Comparison of ENCODE assay signal across 21 mouse cellular contexts in genomic region chr2:12205875-12206274, GRCm38 (mm10).
DNase-seq lines count a peak whose midpoint lies in the region; ATAC-seq and TF ChIP-seq lines count a peak whose summit lies in the region.
"Had no signal": no experiment of that assay in that cellular context is flagged by ENCODE, and none has a peak within 500 bp of the region (broad histone marks: within the 10 kb centered on the region; RNA-seq: fewer than 3 reads in every experiment).

No protein-coding gene starts in this region.

- TF ChIP-seq POLR2A in bone marrow, adult 2 months (IDR thresholded peaks at IDR 0.05; ENCODE audit: borderline replicate concordance, control insufficient read depth, low read depth, low read length) = no peak

- H3K4me1 ChIP-seq in midbrain, postnatal 0 days (ENCODE audit: insufficient read depth, low read length) = no peaks in the 10 kb centered on the region
- no peaks in the 10 kb centered on the region for H3K4me1 ChIP-seq in midbrain, embryonic 13.5 days (replicated peaks)
- peaks cover 5% of the 10 kb centered on the region; the same call in 1 of the 2 replicates for H3K4me1 ChIP-seq in bone marrow, adult 2 months (ENCODE audit: control insufficient read depth, insufficient read depth, low read length)
- H3K4me1 ChIP-seq: embryonic facial prominence, embryonic 12.5 days; forebrain, embryonic 15.5 days; hindbrain, embryonic 15.5 days had no signal

- no peak for ATAC-seq in cerebellum, adult (ENCODE audit: insufficient number of reproducible peaks, low FRiP score, low TSS enrichment)
- ATAC-seq in midbrain, postnatal 0 days (ENCODE audit: low FRiP score) = peak; percentile 44; the same call in 1 of the 2 replicates
- no peak for ATAC-seq in midbrain, embryonic 13.5 days
- ATAC-seq: activated CD4-positive, CD25-positive, alpha-beta regulatory T cell, adult 4 months; CD4-positive, CD25-positive, alpha-beta regulatory T cell, adult 4 months; forebrain, embryonic 15.5 days had no signal

- H3K9ac ChIP-seq in midbrain, postnatal 0 days (replicated peaks; ENCODE audit: low read length, poor library complexity, severe bottlenecking) = no peak overlapping the region
- no peak overlapping the region for H3K9ac ChIP-seq in midbrain, embryonic 13.5 days (replicated peaks)
- H3K9ac ChIP-seq: embryonic facial prominence, embryonic 12.5 days; forebrain, embryonic 15.5 days; heart, embryonic 13.5 days; hindbrain, embryonic 15.5 days had no signal

- no peak overlapping the region for H3K4me2 ChIP-seq in midbrain, postnatal 0 days (ENCODE audit: low read depth, low read length, poor library complexity, severe bottlenecking)
- no peak overlapping the region for H3K4me2 ChIP-seq in midbrain, embryonic 13.5 days (replicated peaks)
- H3K4me2 ChIP-seq: embryonic facial prominence, embryonic 12.5 days; forebrain, embryonic 15.5 days; heart, embryonic 13.5 days; hindbrain, embryonic 15.5 days had no signal

- no peaks in the 10 kb centered on the region for H3K9me3 ChIP-seq in midbrain, postnatal 0 days (ENCODE audit: low read length)
- H3K9me3 ChIP-seq in midbrain, embryonic 13.5 days = no peaks in the 10 kb centered on the region
- H3K9me3 ChIP-seq: embryonic facial prominence, embryonic 12.5 days; forebrain, embryonic 15.5 days; heart, embryonic 13.5 days; hindbrain, embryonic 15.5 days had no signal

- 48% methylated on average over 5 of the region's 5 CpGs for WGBS in midbrain, postnatal 0 days
- WGBS in midbrain, embryonic 13.5 days = 57% methylated on average over 5 of the region's 5 CpGs
- 56% methylated on average over 5 of the region's 5 CpGs for WGBS in bone marrow, adult 2 months

- DNase-seq in cerebellum, postnatal 10 days = peak; percentile 16 to 38
- no peak for DNase-seq in midbrain, postnatal 0 days (ENCODE audit: low spot score)
- no peak for DNase-seq in neural tube, embryonic 10.5 days (ENCODE audit: extremely low spot score, low spot score)
- no peak for DNase-seq in urinary bladder, postnatal 14 days (ENCODE audit: low spot score)
- DNase-seq: adrenal gland, postnatal 14 days; B cell, adult 2 months; cerebellum, adult 11 months; cerebellum, adult 8-10 months; embryo, embryonic 11 days; gastrocnemius, postnatal 36 days; heart, adult 11 months; heart, postnatal 36 days had no signal

- H3K36me3 ChIP-seq in midbrain, postnatal 0 days (ENCODE audit: insufficient read depth, low read length) = no peaks in the 10 kb centered on the region
- no peaks in the 10 kb centered on the region for H3K36me3 ChIP-seq in midbrain, embryonic 13.5 days
- H3K36me3 ChIP-seq: embryonic facial prominence, embryonic 12.5 days; forebrain, embryonic 15.5 days; hindbrain, embryonic 15.5 days had no signal

- H3K27me3 ChIP-seq in midbrain, postnatal 0 days (ENCODE audit: insufficient read depth, low read length) = no peaks in the 10 kb centered on the region
- H3K27me3 ChIP-seq in midbrain, embryonic 13.5 days = no peaks in the 10 kb centered on the region
- H3K27me3 ChIP-seq: embryonic facial prominence, embryonic 12.5 days; forebrain, embryonic 15.5 days; heart, embryonic 13.5 days; hindbrain, embryonic 15.5 days had no signal

- no peak overlapping the region for H3K27ac ChIP-seq in midbrain, postnatal 0 days (ENCODE audit: low read depth, low read length)
- no peak overlapping the region for H3K27ac ChIP-seq in midbrain, embryonic 13.5 days
- H3K27ac ChIP-seq in bone marrow, adult 2 months (ENCODE audit: control insufficient read depth, insufficient read depth, low read depth, low read length, poor library complexity) = peak overlapping the region; percentile 36
- H3K27ac ChIP-seq: embryonic facial prominence, embryonic 12.5 days; forebrain, embryonic 15.5 days; heart, embryonic 13.5 days; hindbrain, embryonic 15.5 days had no signal

- no peak for TF ChIP-seq CTCF in midbrain, postnatal 0 days (IDR thresholded peaks at IDR 0.05)
- no peak for TF ChIP-seq CTCF in bone marrow, adult 2 months (IDR thresholded peaks at IDR 0.05; ENCODE audit: control insufficient read depth, insufficient read depth, low read length)

- H3K4me3 ChIP-seq in midbrain, postnatal 0 days (ENCODE audit: low read depth, low read length) = no peak overlapping the region
- no peak overlapping the region for H3K4me3 ChIP-seq in midbrain, embryonic 13.5 days (replicated peaks)
- H3K4me3 ChIP-seq in bone marrow, adult 2 months (replicated peaks; ENCODE audit: control insufficient read depth, low read depth, low read length) = no peak overlapping the region
- H3K4me3 ChIP-seq: embryonic facial prominence, embryonic 12.5 days; forebrain, embryonic 15.5 days; heart, embryonic 13.5 days; hindbrain, embryonic 15.5 days had no signal

Comparison
In these comparisons a context has a peak if more than half of its experiments do, and no peak if none do; other contexts are left out.
1. DNase-seq: peak in cerebellum, postnatal 10 days (2 of 2); none in midbrain, postnatal 0 days (single experiment), neural tube, embryonic 10.5 days (single experiment) and urinary bladder, postnatal 14 days (single experiment).